Mouse (Mus musculus): ENCODE data around the gene Gabrd.

Gene Gabrd

DNA sequence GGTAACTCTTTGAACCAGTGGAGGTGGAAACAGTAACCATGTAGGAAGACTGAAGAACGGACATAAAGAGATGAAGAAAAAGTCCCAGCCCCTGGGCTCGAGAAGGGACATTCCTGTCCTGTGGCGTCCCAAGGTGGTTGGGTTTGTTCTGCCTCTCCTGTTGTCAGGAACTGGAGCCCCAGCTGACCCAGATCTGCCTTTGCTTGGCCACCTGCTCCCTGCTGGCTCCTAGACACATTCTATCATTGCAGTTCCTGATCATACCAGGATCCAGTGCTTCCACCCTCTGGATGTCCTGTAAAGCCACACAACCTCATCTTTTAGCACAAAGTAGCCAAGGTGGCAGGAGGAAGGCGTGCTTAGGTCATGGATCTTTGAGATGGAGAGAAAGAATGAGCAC, 14.6 kb downstream of the Gabrd start:
- DNase-seq (ENCODE audit: inconsistent ontology term): no peak

DNA sequence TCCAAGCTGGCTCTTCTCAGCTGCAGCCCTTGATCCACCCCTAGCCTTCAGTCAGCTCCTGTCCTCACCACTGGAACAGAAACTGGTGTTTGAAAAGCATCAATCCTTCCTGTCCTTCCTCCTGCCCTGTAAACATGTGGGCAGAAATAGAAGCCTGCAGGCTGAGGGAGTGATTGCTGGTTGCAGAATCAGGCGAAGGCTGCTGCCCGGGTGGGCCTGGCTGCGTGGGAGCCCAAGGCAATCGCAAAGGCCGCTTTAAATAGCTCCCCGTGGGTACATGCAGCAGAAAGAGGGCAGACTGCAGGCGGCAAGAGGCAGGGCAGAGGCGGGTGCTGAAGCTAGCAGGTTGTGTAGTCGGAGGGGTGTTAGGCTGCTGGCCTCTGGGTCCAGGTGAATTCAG, 15.2 kb downstream of the Gabrd start:
- DNase-seq (ENCODE audit: inconsistent ontology term): no peak

- no peak for DNase-seq (ENCODE audit: inconsistent ontology term)
Measured at GRCm38 (mm10) chr4:155381974-155382373, 15.9 kb downstream of the Gabrd start.

- no peak for DNase-seq (ENCODE audit: inconsistent ontology term)
Measured at GRCm38 (mm10) chr4:155371797-155372735, 25.8 kb downstream of the Gabrd start.

DNA sequence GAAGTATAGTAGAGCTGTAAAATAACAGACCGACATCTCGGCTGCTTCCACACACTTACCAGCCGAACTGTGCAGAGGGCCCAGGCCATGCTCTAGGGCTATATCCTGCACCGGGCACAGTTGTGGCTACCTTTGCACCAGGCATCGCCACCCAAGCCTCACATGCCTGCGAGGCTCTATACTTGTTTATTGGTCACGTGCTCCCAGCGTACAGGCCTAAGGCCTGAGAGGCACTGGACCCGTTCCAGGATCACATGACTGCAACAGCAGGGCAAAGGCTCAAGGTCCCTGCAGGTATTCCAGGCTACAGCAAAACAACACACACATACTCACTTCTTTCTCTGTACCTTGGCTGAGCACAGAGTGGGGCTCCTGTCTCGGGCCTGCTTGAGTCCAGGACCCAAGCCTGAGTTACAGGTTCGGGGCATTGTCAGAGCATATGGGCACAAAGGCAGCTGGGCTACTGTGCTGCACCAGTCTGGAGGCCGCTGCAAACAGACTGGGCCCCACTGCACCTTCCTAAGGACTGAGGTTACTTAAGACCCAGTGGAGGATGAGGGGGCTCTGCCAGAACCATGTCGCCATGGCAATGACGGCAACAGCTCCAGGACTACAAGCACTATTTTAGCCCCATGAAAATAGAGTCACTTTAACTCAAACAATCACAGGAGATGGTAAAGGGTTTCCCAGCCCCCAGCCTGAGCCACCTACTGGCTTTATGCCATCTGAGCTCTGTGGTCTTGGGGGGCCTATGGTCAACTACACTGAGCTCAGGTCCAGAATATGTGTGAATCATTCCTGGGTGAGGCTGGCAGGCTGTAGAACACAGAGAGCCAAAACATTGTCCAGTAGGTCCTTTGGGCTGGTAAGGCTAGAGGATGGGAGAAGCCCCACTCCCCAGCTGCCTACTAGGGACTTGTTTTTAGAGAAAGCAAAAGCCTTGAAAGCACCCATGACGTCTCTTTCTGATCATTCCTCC, 26.9 kb downstream of the Gabrd start:
- DNase-seq (ENCODE audit: inconsistent ontology term): no peak

- DNase-seq (ENCODE audit: inconsistent ontology term): peak; percentile 56
Measured at GRCm38 (mm10) chr4:155368684-155369083, 29.2 kb downstream of the Gabrd start.

DNA sequence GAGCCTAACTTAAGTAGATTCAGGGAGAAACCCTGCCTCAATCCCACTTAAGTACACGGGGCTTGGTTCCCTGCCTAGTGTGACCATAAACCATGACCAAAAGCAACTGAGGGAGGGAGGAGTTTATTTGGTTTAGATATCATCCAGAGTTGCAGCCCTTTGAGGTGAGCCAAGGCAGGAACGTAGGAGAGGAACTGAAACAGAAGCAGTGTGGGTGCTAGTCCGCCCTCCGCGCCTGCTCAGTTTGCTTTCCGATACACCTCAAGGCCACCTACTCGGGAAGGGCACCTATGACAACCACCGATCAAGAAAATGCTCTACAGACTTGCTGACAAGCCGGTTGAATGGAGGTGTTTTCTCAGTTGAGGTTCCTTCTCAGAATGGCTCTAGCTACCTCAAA, 30.2 kb downstream of the Gabrd start:
- no peak for DNase-seq (ENCODE audit: inconsistent ontology term)

GRCm38 (mm10) chr4:155366784-155367183, 31.1 kb downstream of the Gabrd start:
- no peak for DNase-seq (ENCODE audit: inconsistent ontology term)

- DNase-seq (ENCODE audit: inconsistent ontology term): no peak
Measured at GRCm38 (mm10) chr4:155362443-155362842, 35.5 kb downstream of the Gabrd start.

DNA sequence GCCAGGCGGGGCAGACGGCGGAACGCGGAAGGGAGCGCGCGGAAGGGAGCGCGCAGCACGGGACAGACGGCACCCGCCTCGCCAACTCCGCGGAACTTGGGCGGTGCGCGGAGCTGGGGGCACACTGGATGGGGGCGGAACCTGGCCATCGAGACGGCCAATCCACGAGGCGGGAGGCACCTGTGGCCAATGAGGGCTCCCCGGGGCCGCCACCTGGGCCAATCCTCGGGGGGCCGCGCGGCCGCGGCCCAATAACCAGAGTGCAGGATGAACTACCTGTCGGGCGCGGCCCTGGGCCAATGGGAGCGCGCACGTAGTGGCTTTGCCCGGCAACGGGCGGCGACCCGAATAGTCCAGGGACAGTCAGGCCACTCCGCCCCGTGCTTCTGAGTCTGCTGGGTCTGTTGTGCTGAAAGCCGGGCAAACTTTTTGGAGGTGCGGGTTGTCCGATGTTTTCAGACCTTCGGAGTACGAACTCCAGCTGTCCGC, 36.6 kb downstream of the Gabrd start, which contains the start of gene Prkcz:
TSS of gene Prkcz (minus strand) at position 59 of the 489 bp plus-strand sequence.
- peak; percentile 68 for DNase-seq (ENCODE audit: inconsistent ontology term)

DNA sequence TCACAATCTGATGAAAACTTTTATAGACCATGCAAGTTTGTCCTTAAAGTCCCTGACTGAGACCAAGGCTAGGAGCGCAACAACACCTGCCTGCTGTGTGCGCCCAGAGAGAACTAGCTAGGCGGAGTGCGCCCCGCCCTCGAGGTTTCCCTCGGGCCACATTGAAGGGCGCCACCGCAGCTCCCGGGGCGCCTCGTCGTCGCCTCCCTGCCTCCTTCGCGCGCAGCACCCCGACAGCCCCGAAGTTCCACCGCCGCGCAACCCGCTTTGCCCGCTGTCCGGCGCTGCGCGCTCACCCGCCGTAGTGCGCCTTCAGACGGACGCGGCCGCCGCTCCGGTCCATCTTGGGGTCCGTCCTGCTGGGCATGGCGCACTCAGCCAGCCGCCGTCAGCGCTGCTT, 37.1 kb downstream of the Gabrd start:
- DNase-seq (ENCODE audit: inconsistent ontology term): peak; percentile 3

DNA sequence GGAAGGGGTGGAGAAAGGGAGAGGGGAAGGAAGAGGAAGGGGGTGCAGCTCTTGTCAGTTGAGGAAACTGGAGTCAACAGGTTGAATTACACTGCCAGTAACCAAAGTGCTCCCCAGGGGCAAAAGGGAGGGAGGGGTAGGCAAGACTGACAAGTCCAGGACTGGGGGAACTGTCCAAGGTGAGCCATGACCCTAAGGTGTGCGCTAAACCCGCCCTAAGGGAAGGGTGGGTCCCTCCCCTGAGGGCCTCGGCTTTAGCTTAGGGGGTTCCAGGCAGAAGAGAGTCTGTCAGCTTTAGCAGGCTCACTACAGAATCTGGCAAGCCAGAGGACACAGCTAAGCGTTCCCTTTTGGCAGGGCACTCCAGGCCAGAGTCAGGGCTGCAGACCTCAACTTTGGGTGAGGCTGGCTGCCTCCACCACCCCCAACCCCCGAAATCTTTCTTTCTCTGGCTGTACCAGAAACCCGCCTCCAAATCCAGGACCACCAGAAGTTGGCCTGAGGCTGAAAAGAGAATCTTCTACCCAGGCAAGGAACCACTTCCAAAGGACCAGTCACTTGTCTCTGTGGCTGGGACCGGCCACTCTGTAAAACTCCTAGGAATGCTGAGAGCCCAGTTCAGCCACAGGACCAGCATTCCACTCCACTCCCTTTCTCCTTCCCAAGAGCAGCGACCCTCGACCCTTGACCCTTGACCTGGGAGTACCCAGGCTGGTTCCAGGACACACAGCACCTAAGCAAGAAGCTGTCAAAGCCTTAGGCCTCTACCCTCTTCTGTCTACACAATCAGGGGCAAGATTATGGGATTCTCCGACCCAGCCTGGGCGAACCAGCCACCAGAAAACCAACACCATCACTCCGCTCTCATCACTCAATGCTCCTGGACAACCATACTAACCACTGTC, 38.1 kb downstream of the Gabrd start:
- DNase-seq (ENCODE audit: inconsistent ontology term): no peak

- DNase-seq (ENCODE audit: inconsistent ontology term): no peak
Measured at GRCm38 (mm10) chr4:155357601-155358000, 40.3 kb downstream of the Gabrd start.

GRCm38 (mm10) chr4:155356354-155356753, 41.6 kb downstream of the Gabrd start:
- DNase-seq (ENCODE audit: inconsistent ontology term): no peak

DNA sequence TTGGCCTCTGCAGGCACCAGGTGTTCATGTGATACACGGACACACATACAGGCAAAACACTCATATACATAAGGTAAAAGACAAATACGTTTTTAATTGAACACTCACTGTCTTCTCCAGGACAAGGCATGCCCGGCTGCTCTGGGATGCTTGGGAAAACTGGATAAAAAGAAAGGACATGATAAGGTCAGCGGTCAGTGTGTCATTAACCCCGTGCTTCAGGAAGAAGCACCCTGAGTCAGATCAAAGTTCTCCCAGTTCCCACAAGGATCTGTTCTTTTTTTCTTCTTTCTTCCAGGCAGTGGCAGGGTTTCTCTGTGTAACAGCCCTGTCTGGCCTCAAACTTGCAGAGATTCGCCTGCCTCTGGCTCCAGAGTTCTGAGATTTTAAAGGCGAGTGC, 43.4 kb downstream of the Gabrd start:
- no peak for DNase-seq (ENCODE audit: inconsistent ontology term)

- DNase-seq (ENCODE audit: inconsistent ontology term): no peak
Measured at GRCm38 (mm10) chr4:155354035-155354434, 43.9 kb downstream of the Gabrd start.

- DNase-seq (ENCODE audit: inconsistent ontology term): no peak
Measured at GRCm38 (mm10) chr4:155352581-155352980, 45.3 kb downstream of the Gabrd start.

DNA sequence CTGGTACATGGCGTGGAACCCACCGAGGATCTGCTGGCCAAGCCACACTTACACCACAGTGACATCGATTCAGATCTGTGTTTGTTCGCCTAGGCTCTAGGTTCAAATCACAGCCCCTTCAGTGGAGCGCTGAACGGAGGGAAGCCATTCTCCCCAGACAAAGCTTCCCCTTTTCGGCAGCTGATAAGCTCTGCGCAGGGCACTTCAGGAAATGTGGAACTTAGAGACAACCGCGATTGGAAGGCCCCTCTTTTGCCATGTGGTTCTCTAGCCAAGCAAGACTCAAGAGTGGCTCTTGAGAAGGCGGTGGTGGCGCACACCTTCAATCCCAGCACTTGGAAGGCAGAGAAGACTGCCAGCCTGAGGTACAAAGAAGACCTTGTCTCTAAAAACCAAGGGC, 51.6 kb downstream of the Gabrd start:
- no peak for DNase-seq (ENCODE audit: inconsistent ontology term)

GRCm38 (mm10) chr4:155345608-155345953, 52.3 kb downstream of the Gabrd start:
- DNase-seq (ENCODE audit: inconsistent ontology term): peak; percentile 47

DNA sequence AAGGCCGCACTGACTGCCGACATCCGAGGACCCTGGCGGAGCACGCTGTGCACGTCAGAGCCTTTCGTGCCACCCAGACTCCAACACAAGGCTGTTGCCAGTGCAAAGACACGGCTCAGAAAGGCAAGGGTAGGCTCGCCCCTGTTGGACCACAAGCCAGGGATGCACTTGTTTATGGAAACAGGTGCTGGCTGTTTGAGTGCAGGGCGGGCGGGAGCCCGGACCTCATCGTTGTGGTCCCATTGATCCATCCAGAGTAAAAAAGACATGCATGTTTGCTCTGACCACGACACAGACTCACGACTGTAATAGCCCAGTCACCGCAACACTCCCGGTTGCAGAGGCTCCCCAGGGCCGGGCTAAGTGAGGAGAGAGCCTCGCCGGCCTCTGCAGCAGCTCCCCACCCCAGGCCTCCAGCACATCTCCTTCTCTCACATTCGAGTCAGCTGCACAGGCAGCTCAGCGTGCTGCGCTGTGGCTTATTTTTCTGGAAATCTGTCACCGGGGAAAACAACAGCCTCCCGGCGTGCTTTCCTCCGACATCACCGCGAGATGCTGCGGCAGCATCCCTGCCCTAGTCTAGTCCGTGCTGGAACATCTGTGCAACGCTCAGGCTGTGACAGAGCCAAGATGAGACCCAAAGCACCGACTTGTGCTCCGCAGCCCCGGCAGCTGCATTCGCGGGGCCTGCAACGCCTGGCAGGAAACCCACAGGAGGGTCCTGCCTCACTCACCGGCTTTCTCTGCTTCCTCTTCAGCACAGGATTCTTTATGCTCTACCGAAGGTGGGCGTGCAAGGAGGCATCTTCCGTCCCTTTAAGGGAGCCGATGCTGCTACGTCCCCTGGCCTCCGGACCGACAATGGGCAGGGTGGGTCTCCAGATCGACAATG, 53.0 kb downstream of the Gabrd start:
- no peak for DNase-seq (ENCODE audit: inconsistent ontology term)

Data from Muller cell, postnatal 12 days (primary cell).